Mouse (Mus musculus): ENCODE measurements around the gene Lbh. TPM values are rescaled to one million over a fixed set of nuclear protein-coding genes. Genes with fewer than 3 reads are reported as not detected.

Lbh gene
- polyA plus RNA-seq, 1 experiment from 2014 or later = 4.7 TPM

DNA sequence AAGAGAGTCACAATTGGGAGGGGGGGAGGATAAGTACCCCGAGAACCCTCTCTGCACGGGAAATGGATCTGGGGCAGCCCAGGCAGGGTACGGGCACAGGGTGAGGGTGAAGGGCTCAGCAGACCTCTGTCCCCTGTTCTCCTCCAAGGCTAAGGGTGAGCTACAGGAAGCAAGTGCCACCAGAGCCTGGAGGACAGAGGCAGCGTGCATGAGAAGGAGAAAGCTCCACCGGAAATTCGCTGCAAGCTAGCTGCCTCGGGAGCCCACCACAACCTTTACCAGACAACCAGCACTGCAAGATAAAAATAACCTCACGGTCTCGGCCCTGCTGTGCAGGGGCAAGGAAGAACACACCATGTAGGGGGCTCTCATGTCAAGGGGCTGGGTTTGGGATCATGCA, 30.0 kb downstream of the Lbh start:
- no peak overlapping the region for H3K4me2 ChIP-seq (ENCODE audit: low read depth, low read length)
- H3K4me3 ChIP-seq (ENCODE audit: low read depth, low read length) = no peak overlapping the region
- H3K9ac ChIP-seq (replicated peaks; ENCODE audit: low read length) = no peak overlapping the region
- no peaks in the 10 kb centered on the region; the same call in 1 of the 2 replicates for H3K4me1 ChIP-seq (ENCODE audit: control insufficient read depth, insufficient read depth, low read length)
- H3K27ac ChIP-seq (replicated peaks; ENCODE audit: low read depth, low read length) = no peak overlapping the region
- ATAC-seq (replicated peaks; ENCODE audit: insufficient number of reproducible peaks, low FRiP score, low TSS enrichment, low read depth) (no peak), DNase-seq (ENCODE audit: low spot score) (no peak)
- no peaks in the 10 kb centered on the region for H3K27me3 ChIP-seq (ENCODE audit: control insufficient read depth, insufficient read depth, low read length)
- no peaks in the 10 kb centered on the region for H3K36me3 ChIP-seq (replicated peaks; ENCODE audit: control insufficient read depth, insufficient read depth, low read depth, low read length)
- 70% methylated on average over 9 of the region's 9 CpGs for WGBS
- H3K9me3 ChIP-seq (replicated peaks; ENCODE audit: control insufficient read depth, low read length) = no peaks in the 10 kb centered on the region

DNA sequence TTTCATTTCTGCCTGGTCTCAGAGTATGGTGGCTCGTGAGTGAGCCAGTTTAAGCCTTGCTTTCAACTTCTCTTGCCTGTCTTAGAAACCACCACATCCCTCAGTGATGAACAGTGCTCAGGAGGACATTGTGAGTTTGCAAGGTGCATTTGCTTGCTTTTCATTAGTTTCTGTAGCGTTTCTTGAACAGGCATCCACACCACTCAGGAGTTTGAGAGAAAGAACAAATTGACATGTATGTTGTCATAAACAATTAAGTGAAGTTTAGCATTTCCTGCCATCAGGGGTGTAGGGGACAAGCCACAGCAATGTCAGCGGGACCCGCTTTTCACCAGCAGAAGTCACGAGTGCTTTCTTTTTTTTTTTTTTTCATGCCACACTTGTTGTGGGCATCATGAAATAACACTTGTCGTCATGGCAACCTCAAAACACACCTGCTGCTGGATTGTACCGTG, 31.2 kb downstream of the Lbh start:
- Histone ChIP-seq H3K27me3 (ENCODE audit: control insufficient read depth, insufficient read depth, low read length) (no peaks in the 10 kb centered on the region), H3K9me3 (replicated peaks; ENCODE audit: control insufficient read depth, low read length) (no peaks in the 10 kb centered on the region), H3K4me3 (ENCODE audit: low read depth, low read length) (no peak overlapping the region), H3K9ac (replicated peaks; ENCODE audit: low read length) (no peak overlapping the region), H3K4me2 (ENCODE audit: low read depth, low read length) (no peak overlapping the region), H3K27ac (replicated peaks; ENCODE audit: low read depth, low read length) (no peak overlapping the region), H3K36me3 (replicated peaks; ENCODE audit: control insufficient read depth, insufficient read depth, low read depth, low read length) (no peaks in the 10 kb centered on the region), H3K4me1 (ENCODE audit: control insufficient read depth, insufficient read depth, low read length) (no peaks in the 10 kb centered on the region; the same call in 1 of the 2 replicates)
- DNase-seq (ENCODE audit: low spot score) = no peak
- 88% methylated on average over 7 of the region's 7 CpGs for WGBS
- ATAC-seq (replicated peaks; ENCODE audit: insufficient number of reproducible peaks, low FRiP score, low TSS enrichment, low read depth) = no peak

DNA sequence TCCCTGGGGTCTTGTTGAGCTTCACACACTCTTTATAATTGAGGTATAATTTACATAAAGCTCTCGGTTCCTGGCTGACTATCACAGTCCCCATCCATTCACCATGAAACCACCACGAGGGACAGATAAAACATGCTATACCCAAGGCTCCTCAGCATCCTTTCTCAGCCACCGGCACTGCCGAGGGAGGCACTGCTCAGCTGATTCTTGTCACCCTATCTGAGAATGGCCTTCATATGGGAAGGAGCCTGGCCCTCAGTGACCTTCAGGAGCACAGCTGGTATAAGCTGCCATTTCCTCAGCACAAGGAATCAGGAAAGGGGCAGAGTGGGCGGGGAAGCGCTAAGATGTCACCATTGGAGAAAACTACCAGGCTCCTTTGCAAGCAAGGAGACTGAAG, 33.2 kb downstream of the Lbh start:
- H3K27me3 ChIP-seq (ENCODE audit: control insufficient read depth, insufficient read depth, low read length) = no peaks in the 10 kb centered on the region
- H3K4me3 ChIP-seq (ENCODE audit: low read depth, low read length) = no peak overlapping the region
- no peak overlapping the region for H3K9ac ChIP-seq (replicated peaks; ENCODE audit: low read length)
- no peaks in the 10 kb centered on the region for H3K36me3 ChIP-seq (replicated peaks; ENCODE audit: control insufficient read depth, insufficient read depth, low read depth, low read length)
- no peak for DNase-seq (ENCODE audit: low spot score)
- 77% methylated on average over 6 of the region's 6 CpGs for WGBS
- no peaks in the 10 kb centered on the region; the same call in 1 of the 2 replicates for H3K4me1 ChIP-seq (ENCODE audit: control insufficient read depth, insufficient read depth, low read length)
- no peak overlapping the region for H3K27ac ChIP-seq (replicated peaks; ENCODE audit: low read depth, low read length)
- no peaks in the 10 kb centered on the region for H3K9me3 ChIP-seq (replicated peaks; ENCODE audit: control insufficient read depth, low read length)
- no peak for ATAC-seq (replicated peaks; ENCODE audit: insufficient number of reproducible peaks, low FRiP score, low TSS enrichment, low read depth)
- H3K4me2 ChIP-seq (ENCODE audit: low read depth, low read length) = no peak overlapping the region

DNA sequence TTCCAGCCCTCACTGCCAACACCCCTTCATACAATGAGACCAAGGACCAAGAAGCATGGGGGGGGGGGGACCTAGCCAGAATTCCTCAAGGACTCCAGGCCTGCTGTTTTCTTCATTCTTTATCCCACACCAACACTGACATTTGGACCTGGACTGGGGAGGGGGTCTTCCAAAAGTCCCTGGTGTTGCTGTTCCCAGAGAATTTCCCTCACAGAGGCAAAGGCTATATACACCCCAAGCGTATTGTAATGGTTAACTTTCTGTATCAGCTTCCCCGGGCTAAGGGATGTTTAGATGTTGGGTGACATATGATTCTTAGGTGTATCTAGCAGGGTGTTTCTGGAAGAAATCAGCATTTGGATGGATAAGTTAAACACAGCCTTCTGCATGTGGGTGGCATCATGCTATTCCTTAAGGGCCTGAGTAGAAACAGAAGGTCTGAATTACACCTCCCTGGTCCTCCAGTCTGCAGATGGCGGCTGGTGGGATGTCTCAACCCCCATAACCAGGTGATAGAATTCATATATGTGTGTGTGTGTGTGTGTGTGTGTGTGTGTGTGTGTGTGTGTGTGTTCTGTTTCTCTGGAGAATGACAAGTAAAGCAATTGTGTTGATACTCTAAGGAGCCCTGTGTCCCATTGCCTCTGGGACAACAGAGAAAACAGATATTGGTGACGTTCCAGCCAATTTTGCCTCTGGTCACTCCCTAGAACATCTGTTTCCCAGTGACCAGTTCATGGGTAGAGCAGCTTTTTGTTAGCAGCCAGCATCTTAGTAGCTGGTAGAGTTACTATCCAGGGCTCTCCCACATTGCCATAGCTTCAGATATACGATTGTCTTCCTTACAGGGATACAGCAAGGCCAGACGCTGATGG, 35.9 kb downstream of the Lbh start:
- no peaks in the 10 kb centered on the region for H3K36me3 ChIP-seq (replicated peaks; ENCODE audit: control insufficient read depth, insufficient read depth, low read depth, low read length)
- no peak overlapping the region for H3K4me2 ChIP-seq (ENCODE audit: low read depth, low read length)
- no peaks in the 10 kb centered on the region for H3K9me3 ChIP-seq (replicated peaks; ENCODE audit: control insufficient read depth, low read length)
- 60% methylated on average over 6 of the region's 6 CpGs for WGBS
- H3K4me3 ChIP-seq (ENCODE audit: low read depth, low read length) = no peak overlapping the region
- no peaks in the 10 kb centered on the region; the same call in 1 of the 2 replicates for H3K4me1 ChIP-seq (ENCODE audit: control insufficient read depth, insufficient read depth, low read length)
- DNase-seq (ENCODE audit: low spot score) (peak; percentile 55), ATAC-seq (replicated peaks; ENCODE audit: insufficient number of reproducible peaks, low FRiP score, low TSS enrichment, low read depth) (peak; percentile 57)
- H3K27me3 ChIP-seq (ENCODE audit: control insufficient read depth, insufficient read depth, low read length) = no peaks in the 10 kb centered on the region
- H3K9ac ChIP-seq (replicated peaks; ENCODE audit: low read length) = no peak overlapping the region
- H3K27ac ChIP-seq (replicated peaks; ENCODE audit: low read depth, low read length) = no peak overlapping the region

DNA sequence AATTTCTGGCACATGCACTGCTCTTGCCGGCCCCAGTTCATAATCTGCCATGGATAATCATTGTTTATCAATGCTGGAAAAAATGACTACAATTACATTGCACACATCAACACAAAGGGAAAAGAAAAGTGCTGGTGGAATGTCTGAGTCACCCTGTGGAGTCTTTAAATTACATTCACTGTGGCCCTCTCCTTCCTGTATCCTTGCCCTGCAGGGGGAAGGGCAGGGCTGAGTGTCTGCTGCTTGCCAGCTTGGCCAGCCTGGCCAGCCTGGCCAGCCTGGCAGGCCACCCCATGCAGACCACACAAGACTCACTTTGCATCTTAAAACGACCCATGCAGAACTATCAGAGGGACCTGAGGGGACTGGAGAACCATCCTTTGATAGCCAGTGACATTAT, 37.4 kb downstream of the Lbh start:
- WGBS = 51% methylated on average over 2 of the region's 2 CpGs
- Histone ChIP-seq H3K27me3 (ENCODE audit: control insufficient read depth, insufficient read depth, low read length) (no peaks in the 10 kb centered on the region), H3K9me3 (replicated peaks; ENCODE audit: control insufficient read depth, low read length) (no peaks in the 10 kb centered on the region), H3K4me3 (ENCODE audit: low read depth, low read length) (no peak overlapping the region), H3K36me3 (replicated peaks; ENCODE audit: control insufficient read depth, insufficient read depth, low read depth, low read length) (no peaks in the 10 kb centered on the region), H3K4me1 (ENCODE audit: control insufficient read depth, insufficient read depth, low read length) (no peaks in the 10 kb centered on the region; the same call in 1 of the 2 replicates), H3K9ac (replicated peaks; ENCODE audit: low read length) (no peak overlapping the region), H3K27ac (replicated peaks; ENCODE audit: low read depth, low read length) (no peak overlapping the region), H3K4me2 (ENCODE audit: low read depth, low read length) (no peak overlapping the region)
- ATAC-seq (replicated peaks; ENCODE audit: insufficient number of reproducible peaks, low FRiP score, low TSS enrichment, low read depth) (no peak), DNase-seq (ENCODE audit: low spot score) (no peak)

DNA sequence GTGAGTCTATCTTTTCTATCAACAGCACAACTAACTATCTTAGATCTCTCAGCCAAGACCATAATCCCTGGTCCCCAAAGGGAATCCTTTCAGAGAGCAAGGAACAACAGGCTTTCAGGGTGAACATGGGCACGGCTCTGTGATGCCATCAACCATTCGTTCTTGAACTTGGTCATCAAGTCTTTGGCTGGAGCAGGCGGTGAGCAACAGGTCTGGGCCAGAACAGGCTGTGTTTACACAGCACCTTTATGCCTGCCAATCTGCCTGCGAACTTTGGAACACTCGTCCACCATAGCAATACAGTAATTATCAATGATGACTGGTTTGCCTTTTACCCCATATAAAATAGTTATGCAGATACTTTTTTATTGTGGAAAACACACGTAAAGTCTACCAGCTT, 38.9 kb downstream of the Lbh start:
- H3K4me1 ChIP-seq (ENCODE audit: control insufficient read depth, insufficient read depth, low read length) = no peaks in the 10 kb centered on the region; the same call in 1 of the 2 replicates
- 91% methylated on average over 6 of the region's 6 CpGs for WGBS
- H3K4me2 ChIP-seq (ENCODE audit: low read depth, low read length) = no peak overlapping the region
- H3K4me3 ChIP-seq (ENCODE audit: low read depth, low read length) = no peak overlapping the region
- H3K27me3 ChIP-seq (ENCODE audit: control insufficient read depth, insufficient read depth, low read length) = no peaks in the 10 kb centered on the region
- H3K27ac ChIP-seq (replicated peaks; ENCODE audit: low read depth, low read length) = no peak overlapping the region
- DNase-seq (ENCODE audit: low spot score) (no peak), ATAC-seq (replicated peaks; ENCODE audit: insufficient number of reproducible peaks, low FRiP score, low TSS enrichment, low read depth) (no peak)
- no peaks in the 10 kb centered on the region for H3K36me3 ChIP-seq (replicated peaks; ENCODE audit: control insufficient read depth, insufficient read depth, low read depth, low read length)
- H3K9ac ChIP-seq (replicated peaks; ENCODE audit: low read length) = no peak overlapping the region
- no peaks in the 10 kb centered on the region for H3K9me3 ChIP-seq (replicated peaks; ENCODE audit: control insufficient read depth, low read length)

DNA sequence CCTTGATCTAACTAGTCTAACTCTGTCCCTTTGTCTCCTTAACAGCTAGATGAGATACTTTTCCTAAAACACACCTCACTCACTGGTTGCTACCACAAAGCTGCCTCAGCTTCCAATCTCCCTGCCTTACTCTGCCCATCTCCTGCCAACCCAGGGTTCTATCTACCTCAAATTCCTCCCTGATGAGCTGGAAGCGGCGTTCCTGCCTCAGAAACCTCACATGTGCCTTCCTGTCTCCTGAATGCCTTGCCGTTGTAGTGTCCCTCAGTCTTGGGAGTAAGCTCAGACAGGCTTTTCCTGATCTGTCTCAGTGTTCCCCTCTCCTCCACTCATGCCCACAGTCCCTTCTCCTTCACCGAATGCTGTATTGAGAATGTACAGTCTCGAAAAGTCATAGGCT, 40.8 kb downstream of the Lbh start:
- Histone ChIP-seq H3K27ac (replicated peaks; ENCODE audit: low read depth, low read length) (no peak overlapping the region), H3K9me3 (replicated peaks; ENCODE audit: control insufficient read depth, low read length) (no peaks in the 10 kb centered on the region), H3K4me3 (ENCODE audit: low read depth, low read length) (no peak overlapping the region), H3K4me2 (ENCODE audit: low read depth, low read length) (no peak overlapping the region), H3K36me3 (replicated peaks; ENCODE audit: control insufficient read depth, insufficient read depth, low read depth, low read length) (no peaks in the 10 kb centered on the region), H3K27me3 (ENCODE audit: control insufficient read depth, insufficient read depth, low read length) (no peaks in the 10 kb centered on the region), H3K4me1 (ENCODE audit: control insufficient read depth, insufficient read depth, low read length) (no peaks in the 10 kb centered on the region), H3K9ac (replicated peaks; ENCODE audit: low read length) (no peak overlapping the region)
- ATAC-seq (replicated peaks; ENCODE audit: insufficient number of reproducible peaks, low FRiP score, low TSS enrichment, low read depth) (no peak), DNase-seq (ENCODE audit: low spot score) (no peak)
- WGBS = 91% methylated on average over 5 of the region's 5 CpGs

DNA sequence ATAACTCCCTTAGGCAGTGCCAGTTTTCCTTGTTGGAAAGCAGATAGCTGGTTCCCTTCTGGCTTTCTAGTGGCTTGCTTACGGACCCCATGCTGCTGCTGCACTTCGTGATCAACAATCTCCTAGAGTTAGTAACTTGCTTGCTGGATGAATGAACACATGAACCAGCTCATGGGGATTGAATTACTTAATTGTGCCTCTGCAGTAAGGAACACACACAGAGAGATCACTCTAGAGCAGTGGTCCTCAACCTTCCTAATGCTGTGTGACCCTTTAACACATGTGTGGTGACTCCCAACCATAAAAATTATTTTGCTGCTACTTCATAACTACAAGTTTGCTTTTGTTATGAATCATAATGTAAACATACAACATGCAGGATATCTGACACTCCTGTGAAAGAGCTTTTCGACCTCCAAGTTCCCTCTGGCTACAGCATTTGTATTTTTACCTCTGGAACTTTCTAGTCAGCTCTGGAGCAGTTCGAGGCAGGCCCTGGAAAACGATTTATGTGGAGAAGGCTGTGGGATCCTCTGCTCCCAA, 41.5 kb downstream of the Lbh start:
- 57% methylated on average over 5 of the region's 5 CpGs for WGBS
- ATAC-seq (replicated peaks; ENCODE audit: insufficient number of reproducible peaks, low FRiP score, low TSS enrichment, low read depth) (no peak), DNase-seq (ENCODE audit: low spot score) (no peak)
- no peak overlapping the region for H3K9ac ChIP-seq (replicated peaks; ENCODE audit: low read length)
- H3K4me2 ChIP-seq (ENCODE audit: low read depth, low read length) = no peak overlapping the region
- no peak overlapping the region for H3K4me3 ChIP-seq (ENCODE audit: low read depth, low read length)
- no peak overlapping the region for H3K27ac ChIP-seq (replicated peaks; ENCODE audit: low read depth, low read length)
- H3K27me3 ChIP-seq (ENCODE audit: control insufficient read depth, insufficient read depth, low read length) = no peaks in the 10 kb centered on the region
- no peaks in the 10 kb centered on the region for H3K4me1 ChIP-seq (ENCODE audit: control insufficient read depth, insufficient read depth, low read length)
- H3K9me3 ChIP-seq (replicated peaks; ENCODE audit: control insufficient read depth, low read length) = no peaks in the 10 kb centered on the region
- H3K36me3 ChIP-seq (replicated peaks; ENCODE audit: control insufficient read depth, insufficient read depth, low read depth, low read length) = no peaks in the 10 kb centered on the region
